Mouse (Mus musculus) stomach, embryonic 14.5 days (tissue): ENCODE measurements around the gene Abcc10. TPM values are rescaled to one million over a fixed set of nuclear protein-coding genes. Genes with fewer than 3 reads are reported as not detected.

ENCODE experiments used
- ATAC-seq: fragments of 200-750 bp; cut with Nextera tagmentation; 2 replicates; pipeline ENCODE4 v1.8.0; 2017; ENCODE audit warnings: low read depth, moderate TSS enrichment; ENCODE audit not compliant: insufficient number of reproducible peaks, insufficient read depth, low FRiP score
- H3K27ac ChIP-seq: fragments of 300-500 bp; sonication (generic); 2 replicates; pipeline ENCODE4 v1.5.1; 2014; ENCODE audit warnings: mild to moderate bottlenecking, low read length, moderate library complexity, mixed read lengths
- H3K27me3 ChIP-seq: fragments of 300-500 bp; sonication (generic); 2 replicates; pipeline ENCODE4 v1.6.1; 2014; ENCODE audit warnings: low read length, control low read depth, mixed read lengths; ENCODE audit not compliant: control insufficient read depth, insufficient read depth
- H3K36me3 ChIP-seq: fragments of 300-500 bp; sonication (generic); 2 replicates; pipeline ENCODE4 v1.6.1; 2014; ENCODE audit warnings: mild to moderate bottlenecking, control low read depth, low read length, moderate library complexity, mixed read lengths; ENCODE audit not compliant: control insufficient read depth, insufficient read depth
- H3K4me1 ChIP-seq: fragments of 300-500 bp; sonication (generic); 2 replicates; pipeline ENCODE4 v1.6.1; 2014; ENCODE audit warnings: low read length, control low read depth, mixed read lengths; ENCODE audit not compliant: control insufficient read depth, insufficient read depth
- H3K4me2 ChIP-seq: fragments of 300-500 bp; sonication (generic); replicated peaks from 2 replicates; pipeline ENCODE4 v1.6.1; 2014; ENCODE audit warnings: low read depth, low read length, control low read depth
- H3K4me3 ChIP-seq: fragments of 300-500 bp; sonication (generic); 2 replicates; pipeline ENCODE4 v1.5.1; 2014; ENCODE audit warnings: low read depth, low read length, control low read depth
- H3K9ac ChIP-seq: fragments of 300-500 bp; sonication (generic); replicated peaks from 2 replicates; pipeline ENCODE4 v1.6.1; 2014; ENCODE audit warnings: low read depth, mild to moderate bottlenecking, control low read depth, low read length, moderate library complexity, mixed read lengths
- H3K9me3 ChIP-seq: fragments of 300-500 bp; sonication (generic); 2 replicates; pipeline ENCODE4 v1.6.1; 2016; ENCODE audit warnings: low read depth, low read length, control low read depth; ENCODE audit not compliant: control insufficient read depth
- whole genome bisulfite sequencing: fragments of 180-500 bp; shearing (Covaris S2); extraction: QIAGEN DNeasy Blood & Tissue Kit; methylation state at CpG from one replicate; pipeline ENCODE4 v1.1.7; 2014; 5-methylcytosine and 5-hydroxymethylcytosine counted together
- polyA plus RNA-seq: library from polyadenylated mRNA; unstranded; fragments of >200 nt; fragmentation: Nextera tagmentation; extraction: Ambion mirVana; gene quantifications from 2 replicates; pipeline ENCODE4 v1.2.1, GENCODE M21; 2014

The Abcc10 gene
- polyA plus RNA-seq, 1 experiment from 2014 or later: 4.9 TPM

- H3K36me3 ChIP-seq: peaks cover 24% of the 10 kb centered on the region
- ATAC-seq: no peak; the same call in 1 of the 2 replicates
- H3K9ac ChIP-seq: no peak overlapping the region
- H3K27ac ChIP-seq: no peak overlapping the region
- H3K27me3 ChIP-seq: no peaks in the 10 kb centered on the region
- WGBS: 21% methylated on average over 9 of the region's 9 CpGs
- peaks cover 19% of the 10 kb centered on the region for H3K4me1 ChIP-seq
- H3K9me3 ChIP-seq: no peaks in the 10 kb centered on the region
- peak overlapping the region; percentile 83 for H3K4me2 ChIP-seq
- H3K4me3 ChIP-seq: peak overlapping the region; percentile 72
These were observed 45.0 kb downstream of the Abcc10 start for GRCm38 (mm10) chr17:46283140-46283539.

DNA sequence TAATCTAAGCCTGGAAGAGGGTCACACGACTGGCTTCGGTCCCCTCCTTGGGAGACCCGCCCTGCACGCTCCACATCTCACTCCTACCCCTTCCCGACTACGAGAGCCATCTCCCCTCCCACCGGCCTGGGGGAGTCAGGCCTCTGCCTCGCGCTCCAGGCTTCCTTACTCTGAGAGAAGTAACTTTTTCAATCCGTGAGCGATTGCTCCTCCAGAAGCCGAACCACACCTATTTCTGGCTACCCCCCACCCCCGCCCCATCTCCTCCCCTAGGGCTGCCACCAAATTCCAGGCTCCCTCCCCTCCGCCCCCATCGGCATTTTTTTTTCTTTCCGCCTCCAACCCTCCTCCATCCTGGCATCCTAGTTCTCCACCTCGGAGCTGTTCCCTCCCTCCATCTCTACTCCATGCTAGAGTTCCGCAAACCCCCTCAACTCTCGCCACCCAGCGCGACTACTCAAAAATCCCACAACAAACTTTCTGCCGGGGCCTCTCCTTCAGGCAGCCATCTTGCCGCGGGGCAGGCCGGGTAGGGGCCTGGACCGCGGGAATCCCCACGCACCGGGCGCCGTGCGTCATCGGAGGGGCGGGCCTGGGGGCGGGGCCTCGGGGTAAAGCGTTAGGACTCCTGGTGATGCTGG lies 45.5 kb downstream of the Abcc10 start, which contains the start of gene Tjap1:
Gene Tjap1 (minus strand): TSS at position 544 of the 641 bp plus-strand sequence.
- Histone ChIP-seq H3K4me1 (peaks cover 16% of the 10 kb centered on the region), H3K27ac (peak within 1 kb of the TSS; percentile 92), H3K9ac (peak within 1 kb of the TSS; percentile 81), H3K9me3 (no peaks in the 10 kb centered on the region), H3K36me3 (peaks cover 27% of the 10 kb centered on the region), H3K27me3 (no peaks in the 10 kb centered on the region), H3K4me3 (peak within 1 kb of the TSS; percentile 72), H3K4me2 (peak within 1 kb of the TSS; percentile 83)
- ATAC-seq: peak; percentile 98
- 1% methylated on average over 37 of the region's 37 CpGs for WGBS

DNA sequence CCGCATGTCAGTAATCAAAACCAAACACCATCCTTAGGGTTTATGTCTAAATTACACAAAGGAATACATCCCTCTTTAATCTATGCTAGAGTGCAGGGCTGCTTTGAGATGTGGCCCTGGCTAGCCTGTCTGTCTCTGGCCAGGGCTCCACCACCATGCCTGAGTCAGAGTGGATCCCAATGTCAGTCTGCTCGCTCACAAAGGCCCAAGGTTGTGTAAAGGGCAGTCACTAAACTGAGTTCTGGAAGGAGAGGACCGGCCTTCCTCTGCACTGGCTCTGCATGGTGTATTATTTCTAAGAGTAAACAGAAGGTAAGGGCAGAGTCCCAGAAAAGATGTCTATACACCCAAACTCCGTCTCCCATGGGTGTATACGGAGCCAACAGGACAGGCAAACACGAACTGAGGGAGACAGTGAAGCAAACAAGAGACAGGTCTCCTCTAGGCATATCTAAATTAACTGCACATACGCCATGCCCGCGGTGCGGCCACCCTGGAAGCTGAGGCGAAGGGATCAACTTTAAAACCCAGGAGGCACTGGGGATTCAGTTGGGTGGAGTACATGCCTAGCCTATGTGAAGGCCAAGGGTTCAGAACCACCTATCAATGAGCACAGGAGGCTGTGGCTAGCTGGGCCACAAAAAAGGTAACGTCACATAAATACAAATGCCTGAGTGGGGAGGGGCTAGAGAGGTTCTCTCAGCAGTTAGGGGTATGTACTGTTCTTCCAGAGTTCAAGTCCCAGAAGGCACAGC lies 50.0 kb downstream of the Abcc10 start:
- Histone ChIP-seq H3K27ac (peak overlapping the region; percentile 39; the same call in 1 of the 2 replicates), H3K4me2 (no peak overlapping the region)

GRCm38 (mm10) chr17:46277586-46277985 lies 50.6 kb downstream of the Abcc10 start:
- Histone ChIP-seq H3K4me1 (peaks cover 10% of the 10 kb centered on the region), H3K36me3 (peaks cover 45% of the 10 kb centered on the region), H3K9me3 (no peaks in the 10 kb centered on the region), H3K27me3 (no peaks in the 10 kb centered on the region), H3K27ac (no peak overlapping the region), H3K4me3 (no peak overlapping the region), H3K4me2 (no peak overlapping the region), H3K9ac (no peak overlapping the region)
- ATAC-seq: no peak
- WGBS: 52% methylated on average over 4 of the region's 4 CpGs

More for the DNA sequence above, 50.0 kb downstream of the Abcc10 start:
- 84% methylated on average over 12 of the region's 12 CpGs for WGBS
- Histone ChIP-seq H3K4me3 (no peak overlapping the region), H3K9ac (no peak overlapping the region), H3K27me3 (no peaks in the 10 kb centered on the region), H3K4me1 (peaks cover 11% of the 10 kb centered on the region), H3K9me3 (no peaks in the 10 kb centered on the region), H3K36me3 (peaks cover 43% of the 10 kb centered on the region)
- ATAC-seq: no peak

GRCm38 (mm10) chr17:46275506-46275905 lies 52.6 kb downstream of the Abcc10 start:
- H3K9me3 ChIP-seq: no peaks in the 10 kb centered on the region
- H3K4me1 ChIP-seq: no peaks in the 10 kb centered on the region
- H3K4me3 ChIP-seq: no peak overlapping the region
- H3K27me3 ChIP-seq: no peaks in the 10 kb centered on the region
- H3K4me2 ChIP-seq: no peak overlapping the region
- WGBS: 86% methylated on average over 10 of the region's 10 CpGs
- no peak overlapping the region for H3K9ac ChIP-seq
- no peak overlapping the region for H3K27ac ChIP-seq
- H3K36me3 ChIP-seq: peaks cover 58% of the 10 kb centered on the region
- ATAC-seq: no peak

DNA sequence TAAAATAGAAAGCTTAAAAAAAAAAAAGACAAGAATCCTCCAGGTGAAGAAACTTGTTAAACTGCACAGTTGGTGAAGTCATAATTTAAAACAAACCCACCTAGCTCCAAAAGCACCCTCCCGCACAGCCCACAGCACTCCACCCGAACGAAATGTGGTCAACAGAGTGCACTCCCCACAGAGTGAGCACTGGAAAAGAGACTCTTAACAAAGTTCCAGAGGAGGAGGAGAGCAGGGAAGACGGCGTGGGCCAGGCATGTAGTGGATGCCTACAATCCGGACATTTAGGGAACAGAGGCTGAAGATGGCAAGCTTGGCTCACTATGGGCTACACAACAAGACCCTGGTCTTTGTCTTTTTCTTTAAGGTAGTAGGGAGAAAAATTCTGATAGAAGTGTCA lies 53.1 kb downstream of the Abcc10 start:
- WGBS: 89% methylated on average over 6 of the region's 6 CpGs
- peaks cover 58% of the 10 kb centered on the region for H3K36me3 ChIP-seq
- no peak for ATAC-seq

DNA sequence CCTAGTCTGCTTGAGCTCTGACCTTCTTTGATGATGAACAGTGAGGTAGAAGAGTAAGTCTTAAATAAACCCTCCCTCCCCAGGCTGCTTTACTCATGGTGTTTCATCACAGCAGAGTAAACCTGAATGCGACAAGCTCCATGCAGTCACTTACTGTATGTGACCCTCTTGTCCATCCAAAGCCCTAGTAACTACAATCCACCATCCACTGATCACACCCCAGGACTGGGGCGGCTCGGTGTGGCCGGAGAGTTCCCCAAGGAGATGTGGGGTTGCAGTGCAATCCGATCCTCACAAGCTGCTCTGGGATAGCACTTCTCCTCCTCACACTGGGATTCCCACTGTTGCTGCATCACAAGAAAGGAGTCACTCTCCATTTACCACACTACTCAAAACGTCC lies 53.7 kb downstream of the Abcc10 start:
- H3K9ac ChIP-seq: no peak overlapping the region
- no peak overlapping the region for H3K27ac ChIP-seq
- H3K4me3 ChIP-seq: no peak overlapping the region
- no peak overlapping the region for H3K4me2 ChIP-seq
- peaks cover 59% of the 10 kb centered on the region for H3K36me3 ChIP-seq
- H3K4me1 ChIP-seq: no peaks in the 10 kb centered on the region
- no peak for ATAC-seq
- WGBS: 61% methylated on average over 6 of the region's 6 CpGs
- H3K9me3 ChIP-seq: no peaks in the 10 kb centered on the region
- H3K27me3 ChIP-seq: no peaks in the 10 kb centered on the region

More for the DNA sequence above, 53.1 kb downstream of the Abcc10 start:
- no peak overlapping the region for H3K27ac ChIP-seq
- no peaks in the 10 kb centered on the region for H3K9me3 ChIP-seq
- no peak overlapping the region for H3K4me2 ChIP-seq
- no peak overlapping the region for H3K9ac ChIP-seq
- H3K4me3 ChIP-seq: no peak overlapping the region
- no peaks in the 10 kb centered on the region for H3K4me1 ChIP-seq
- no peaks in the 10 kb centered on the region for H3K27me3 ChIP-seq

GRCm38 (mm10) chr17:46273803-46274236 lies 54.3 kb downstream of the Abcc10 start:
- H3K27me3 ChIP-seq: no peaks in the 10 kb centered on the region
- H3K9ac ChIP-seq: no peak overlapping the region
- no peak overlapping the region for H3K4me3 ChIP-seq
- whole genome bisulfite sequencing: 76% methylated on average over 1 of the region's 1 CpGs
- no peak overlapping the region for H3K27ac ChIP-seq
- H3K4me1 ChIP-seq: no peaks in the 10 kb centered on the region
- peaks cover 56% of the 10 kb centered on the region for H3K36me3 ChIP-seq
- no peak overlapping the region for H3K4me2 ChIP-seq
- H3K9me3 ChIP-seq: no peaks in the 10 kb centered on the region
- ATAC-seq: no peak
